Mouse (Mus musculus) spleen, embryonic (tissue): ENCODE data around the gene Xbp1.

Source experiments
- CTCF ChIA-PET: fragments of 350-600 bp; sonication (Branson Sonifier 250); formaldehyde crosslinking; loops from one replicate; lab custom pipeline; 2022; lab: Charles Lee

Xbp1 gene

GRCm38 (mm10) chr11:5500903-5501741 is 19.3 kb upstream of the Xbp1 start:
- CTCF ChIA-PET: no interaction called here

DNA sequence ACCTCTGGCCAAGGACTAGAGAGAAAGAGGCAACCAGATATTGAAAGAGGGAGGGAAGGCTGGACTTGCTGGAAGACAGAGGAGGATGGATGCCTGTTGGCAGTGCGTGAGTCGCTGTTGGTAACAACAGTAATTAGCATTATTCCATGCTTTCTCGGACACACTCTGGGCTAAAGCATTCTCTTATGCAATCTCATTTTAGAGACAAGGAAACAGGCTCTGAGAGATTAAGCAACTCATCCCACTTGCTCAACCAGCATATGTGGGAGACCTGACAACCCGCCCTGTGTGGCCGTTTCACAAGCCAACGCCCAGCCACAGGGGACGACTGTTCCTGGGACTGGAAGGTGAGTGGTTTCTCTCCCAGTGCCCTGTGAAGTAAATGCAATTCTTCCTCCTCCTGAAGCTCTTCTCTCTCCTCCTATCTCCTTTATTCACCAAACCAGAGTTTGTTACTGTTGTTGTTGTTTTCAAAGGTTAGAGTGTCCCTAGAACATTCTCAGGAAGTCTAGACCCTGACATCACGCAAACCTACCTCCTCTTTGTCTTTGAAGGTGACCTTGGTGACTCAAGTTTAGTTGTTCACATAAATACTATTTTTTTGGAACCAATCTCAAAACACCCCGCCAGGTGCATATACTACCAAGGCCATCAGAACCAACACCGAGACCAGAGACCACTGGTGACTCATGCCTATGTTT is 18.0 kb upstream of the Xbp1 start:
- CTCF ChIA-PET: no interaction called here

- CTCF ChIA-PET: interaction anchor here (0.6 kb wide), 1 partner anchor 90 kb away, joined by 4 read pairs; no protein-coding TSS in a partner anchor
Observed at GRCm38 (mm10) chr11:5505856-5506575, 14.4 kb upstream of the Xbp1 start.

- CTCF ChIA-PET: no interaction called here
Observed at GRCm38 (mm10) chr11:5509215-5510098, 11.0 kb upstream of the Xbp1 start.

GRCm38 (mm10) chr11:5510099-5510391 is 10.4 kb upstream of the Xbp1 start:
- CTCF ChIA-PET: interaction anchor here (0.7 kb wide), 1 partner anchor 11 kb away, joined by 3 read pairs; no protein-coding TSS in a partner anchor

GRCm38 (mm10) chr11:5510686-5511085 is 9.8 kb upstream of the Xbp1 start:
- CTCF ChIA-PET: interaction anchor here (0.7 kb wide), 2 partner anchors 12 to 440 kb away, joined by 3 to 4 read pairs; no protein-coding TSS in a partner anchor

DNA sequence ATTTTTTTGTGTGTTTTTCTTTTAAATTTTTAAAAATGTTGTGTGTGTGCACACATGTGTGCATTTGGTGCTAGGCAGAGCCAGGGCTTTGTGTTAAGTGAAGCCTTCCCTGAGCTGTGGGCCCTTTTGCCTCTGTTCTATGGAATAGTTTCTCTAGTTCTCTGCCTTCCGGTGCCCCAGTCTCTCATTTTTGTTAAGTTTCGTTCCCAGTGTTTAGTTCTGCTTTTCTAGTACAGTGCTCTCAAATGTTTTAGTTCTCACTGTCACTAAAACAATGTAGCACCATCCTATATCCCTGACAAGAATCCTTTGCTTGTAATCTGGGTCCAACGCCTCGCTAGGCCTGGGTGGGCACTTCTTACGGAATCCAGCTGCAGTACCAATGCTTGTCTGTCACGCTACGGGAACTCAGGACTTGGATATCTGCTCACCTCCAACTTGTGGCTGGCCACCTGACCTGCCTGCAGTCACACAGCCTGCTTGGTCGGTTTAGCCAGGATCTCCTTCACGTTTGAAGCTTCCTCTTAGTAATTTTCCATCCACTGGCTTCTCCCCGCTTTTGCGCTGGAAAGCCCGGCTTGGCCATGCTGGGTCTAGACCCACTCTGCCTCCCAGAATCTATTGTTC is 8.2 kb upstream of the Xbp1 start:
- CTCF ChIA-PET: interaction anchor here (0.7 to 1.8 kb wide), 2 partner anchors 14 to 18 kb away, joined by 4 to 5 read pairs; no protein-coding TSS in a partner anchor

DNA sequence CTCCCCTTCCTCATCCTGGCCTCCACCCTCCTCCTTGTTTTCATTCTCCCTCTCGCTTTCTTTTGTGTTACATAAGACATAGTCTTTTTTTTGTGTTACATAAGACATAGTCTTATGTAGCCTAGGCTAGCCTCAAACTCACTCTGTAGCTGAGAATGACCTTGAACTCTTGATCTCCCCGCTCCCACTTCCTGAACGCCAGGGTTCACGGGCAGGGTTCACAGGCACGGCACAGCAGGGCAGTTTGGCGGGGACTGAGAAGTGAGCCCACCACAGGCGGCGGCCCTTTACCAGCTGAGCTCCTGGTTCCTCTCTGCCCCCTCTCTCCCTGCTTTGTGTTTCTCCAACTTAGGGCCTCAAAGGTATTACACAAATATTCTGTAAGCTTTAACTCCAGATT is 7.5 kb upstream of the Xbp1 start:
- CTCF ChIA-PET: interaction anchor here (0.7 to 1.8 kb wide), 2 partner anchors 14 to 17 kb away, joined by 4 to 5 read pairs; no protein-coding TSS in a partner anchor

- CTCF ChIA-PET: no interaction called here
Observed at GRCm38 (mm10) chr11:5514091-5514490, 6.4 kb upstream of the Xbp1 start.

DNA sequence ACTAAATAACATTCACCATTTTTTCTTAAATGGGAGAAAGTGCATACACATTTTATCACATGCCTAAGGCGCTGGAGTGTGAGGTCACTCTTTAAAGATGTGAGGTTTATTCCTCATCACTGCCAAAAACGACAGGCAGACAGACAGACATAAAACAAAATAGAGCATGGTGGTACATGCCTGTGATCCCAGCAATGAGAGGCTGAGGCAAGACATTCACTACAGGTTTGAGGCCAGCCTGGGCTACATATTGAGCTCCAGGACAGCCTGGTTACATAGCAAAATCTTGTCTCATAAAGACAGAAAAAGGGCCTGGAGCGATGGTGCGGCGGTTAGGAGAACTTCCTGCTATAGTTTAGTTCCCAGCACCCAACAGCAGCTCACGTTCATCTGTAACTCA is 5.3 kb upstream of the Xbp1 start:
- CTCF ChIA-PET: interaction anchor here (0.7 kb wide), 1 partner anchor 22 kb away, joined by 6 read pairs; no protein-coding TSS in a partner anchor

GRCm38 (mm10) chr11:5515655-5516054 is 4.8 kb upstream of the Xbp1 start:
- CTCF ChIA-PET: no interaction called here

DNA sequence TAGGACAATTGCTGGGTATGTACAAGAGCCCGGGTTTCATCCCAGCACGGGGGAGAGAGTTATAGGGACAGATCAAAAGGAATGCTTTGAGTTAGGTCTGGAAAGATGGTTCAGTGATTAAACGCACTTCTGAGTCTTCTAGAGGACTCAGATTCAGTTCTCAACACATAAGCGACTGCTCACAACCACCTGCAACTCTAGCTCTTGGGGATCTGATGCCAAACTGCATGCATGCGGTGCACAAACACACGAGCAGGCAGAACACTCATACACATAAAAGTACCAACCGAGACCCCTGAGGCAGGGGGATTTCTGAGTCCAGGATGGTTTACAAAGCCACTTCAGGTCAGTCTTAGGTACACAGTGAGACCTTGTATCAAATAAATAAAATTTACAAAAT is 4.3 kb upstream of the Xbp1 start:
- CTCF ChIA-PET: no interaction called here

- CTCF ChIA-PET: no interaction called here
Observed at GRCm38 (mm10) chr11:5516617-5517016, 3.8 kb upstream of the Xbp1 start.

GRCm38 (mm10) chr11:5517346-5517745 is 3.1 kb upstream of the Xbp1 start:
- CTCF ChIA-PET: no interaction called here

DNA sequence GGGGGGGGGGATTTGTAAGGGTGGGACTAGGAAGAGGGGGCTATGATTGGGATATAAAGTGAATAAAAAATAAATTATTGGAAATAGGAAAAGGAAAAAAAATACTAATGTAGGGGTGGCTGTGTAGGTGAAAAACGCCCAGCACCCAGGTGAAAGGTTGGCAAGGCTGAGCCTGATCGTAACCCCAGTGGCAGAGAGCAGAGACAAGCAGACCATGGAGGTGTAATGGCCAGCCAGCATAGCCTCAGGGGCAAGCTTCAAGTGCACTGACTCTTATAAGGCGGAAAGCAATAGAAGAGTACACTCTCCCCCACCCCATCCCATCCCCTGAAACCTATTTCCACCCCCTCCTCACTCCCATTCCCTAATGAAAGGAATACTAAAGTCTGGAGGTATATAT is 778 bp upstream of the Xbp1 start:
- CTCF ChIA-PET: no interaction called here

DNA sequence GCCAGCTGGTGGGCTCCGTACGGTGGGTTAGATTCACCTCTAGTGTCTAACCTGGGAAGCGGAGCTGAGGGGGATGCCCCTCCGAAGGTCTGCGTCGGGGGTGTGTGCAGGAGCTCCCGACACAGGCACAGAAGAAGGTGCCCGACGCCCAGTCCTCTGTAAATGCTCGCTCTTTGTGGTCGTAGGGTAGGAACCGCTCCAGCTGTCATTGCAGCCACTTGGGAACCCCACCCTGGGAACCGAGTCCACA is 732 bp downstream of the Xbp1 start:
- CTCF ChIA-PET: interaction anchor here (0.5 to 0.7 kb wide), 2 partner anchors 54 to 81 kb away, joined by 3 to 44 read pairs; no protein-coding TSS in a partner anchor

- CTCF ChIA-PET: interaction anchor here (0.6 to 1.9 kb wide), 5 partner anchors 15 to 361 kb away, joined by 3 to 9 read pairs (median 4); no protein-coding TSS in a partner anchor
Observed at GRCm38 (mm10) chr11:5521516-5522291, 1.2 kb downstream of the Xbp1 start.

DNA sequence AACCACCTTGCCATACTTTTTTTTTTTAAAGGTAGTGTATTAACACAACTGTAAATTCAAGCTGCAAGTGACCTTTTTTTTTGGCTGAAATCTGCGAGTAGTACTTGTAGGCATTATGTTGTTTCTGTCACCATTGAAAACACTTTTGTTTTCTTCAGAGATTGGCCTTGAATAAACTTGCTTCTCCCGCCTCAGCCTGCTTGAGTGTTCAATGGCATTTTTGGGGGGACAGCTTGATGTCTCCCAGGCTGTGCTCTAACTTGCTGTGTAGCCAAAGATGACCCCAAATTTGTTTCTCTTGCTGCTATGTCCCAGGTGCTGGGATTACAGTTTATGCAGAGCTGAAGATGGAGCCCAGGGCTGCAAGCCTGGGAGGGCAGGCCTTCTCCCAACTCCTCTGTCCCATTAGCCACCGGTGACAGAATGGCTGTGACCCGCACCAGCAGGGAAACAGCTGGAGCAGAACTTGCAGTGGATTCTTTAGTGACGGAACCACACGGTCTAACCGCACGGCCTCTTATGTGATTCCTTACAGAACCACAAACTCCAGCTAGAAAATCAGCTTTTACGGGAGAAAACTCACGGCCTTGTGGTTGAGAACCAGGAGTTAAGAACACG is 2.4 kb downstream of the Xbp1 start:
- CTCF ChIA-PET: interaction anchor here (1.0 to 1.9 kb wide), 2 partner anchors 14 to 17 kb away, joined by 3 to 9 read pairs; no protein-coding TSS in a partner anchor

- CTCF ChIA-PET: no interaction called here
Observed at GRCm38 (mm10) chr11:5525418-5525817, 5.0 kb downstream of the Xbp1 start.
